Mouse (Mus musculus): Measurements from ENCODE around the gene Mlx. TPM values are rescaled to one million over a fixed set of nuclear protein-coding genes. Genes with fewer than 3 reads are reported as not detected.
A peak's percentile ranks its signal among the peaks of the same experiment; 100 is the strongest.

Mlx gene
- total RNA-seq, 1 experiment: 42.0 TPM

DNA sequence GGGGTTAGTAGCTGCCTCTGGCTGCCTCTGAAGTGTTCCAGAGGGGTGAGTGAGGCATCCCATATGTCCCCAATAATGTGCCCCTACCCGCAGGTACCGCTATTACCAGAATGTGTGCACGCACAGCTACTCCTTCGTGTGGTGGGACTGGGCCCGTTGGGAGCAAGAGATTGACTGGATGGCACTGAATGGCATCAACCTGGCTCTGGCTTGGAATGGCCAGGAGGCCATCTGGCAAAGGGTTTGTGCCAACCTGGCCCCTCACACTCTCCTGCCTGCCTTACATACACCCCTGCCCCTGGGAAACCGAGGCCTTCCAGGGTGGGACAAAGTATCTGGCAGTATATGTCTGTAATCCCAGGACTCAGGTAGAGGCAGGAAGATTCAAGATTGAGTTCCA, 16.1 kb upstream of the Mlx start:
- H3K9ac ChIP-seq (ENCODE audit: insufficient read depth, low read depth, low read length, poor library complexity, severe bottlenecking): no peak overlapping the region
- in situ Hi-C loops (cut with MboI; ENCODE audit: low sequenced_read_pairs in 2 of 2, unreplicated experiment in 2 of 2): no loop called here

GRCm38 (mm10) chr11:101071810-101072428, 15.2 kb upstream of the Mlx start:
- DNase-seq (ENCODE audit: low read depth, low spot score): no peak

More for the DNA sequence above, 16.1 kb upstream of the Mlx start:
- no peak overlapping the region for H3K4me3 ChIP-seq (ENCODE audit: insufficient read depth in 1 of 2, low read depth in 1 of 2, low read length in 2 of 2, poor library complexity in 1 of 2, severe bottlenecking in 1 of 2)
- DNase-seq (ENCODE audit: low read depth, low spot score): no peak
- H3K4me1 ChIP-seq (ENCODE audit: control insufficient read depth in 2 of 2, insufficient read depth in 2 of 2, low read length in 2 of 2, poor library complexity in 1 of 2): peaks cover 2 to 7% of the 10 kb centered on the region in 2 experiments; a peak in 1 of 4 replicates
- no peak for TF ChIP-seq HCFC1 (IDR thresholded peaks at IDR 0.05; ENCODE audit: borderline replicate concordance, insufficient read depth, low read length)
- no peak for TF ChIP-seq ZC3H11A (IDR thresholded peaks at IDR 0.05; ENCODE audit: borderline replicate concordance, low read depth, low read length)
- TF ChIP-seq CHD2 (IDR thresholded peaks at IDR 0.05; ENCODE audit: low read depth, low read length): no peak
- no peak for TF ChIP-seq ZNF384 (IDR thresholded peaks at IDR 0.05; ENCODE audit: low read depth, low read length)
- TF ChIP-seq MAFK (IDR thresholded peaks at IDR 0.05; ENCODE audit: insufficient read depth, low read depth, low read length): no peak
- H3K9me3 ChIP-seq (ENCODE audit: control insufficient read depth, insufficient read depth, low read depth, low read length): no peaks in the 10 kb centered on the region
- H3K27ac ChIP-seq (ENCODE audit: insufficient read depth, low read depth, low read length, poor library complexity, severe bottlenecking): no peak overlapping the region
- H3K36me3 ChIP-seq (ENCODE audit: control insufficient read depth, insufficient read depth, low read length, poor library complexity, severe bottlenecking): no peaks in the 10 kb centered on the region

DNA sequence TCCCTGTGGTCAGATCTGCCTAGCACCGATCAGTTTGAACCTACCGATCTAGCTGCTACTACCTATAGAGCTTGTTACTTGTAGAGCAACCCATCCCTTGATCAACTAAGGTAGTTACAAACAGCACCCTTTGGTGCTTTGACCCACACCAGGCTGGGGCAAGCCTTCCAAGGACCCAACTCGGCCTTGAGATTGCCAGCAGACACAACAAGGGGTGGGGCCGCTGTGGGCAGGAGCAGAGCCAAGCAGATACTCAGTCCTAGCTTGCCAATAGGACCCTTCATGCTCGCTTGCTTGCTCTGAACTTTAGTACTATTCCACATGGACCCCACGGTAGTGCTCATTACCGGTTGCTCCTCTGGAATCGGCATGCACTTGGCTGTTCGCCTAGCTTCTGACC, 9.0 kb upstream of the Mlx start, which contains the start of gene Hsd17b1:
Gene Hsd17b1 (plus strand): TSS at position 291 of the 400 bp plus-strand sequence.
- Histone ChIP-seq H3K4me1 (ENCODE audit: control insufficient read depth in 2 of 2, insufficient read depth in 2 of 2, low read length in 2 of 2, poor library complexity in 1 of 2) (0 out of 4 replicates have a peak, but pooled peaks cover 1 to 2% of the 10 kb centered on the region in 2 experiments), H3K4me3 (ENCODE audit: insufficient read depth in 1 of 2, low read depth in 1 of 2, low read length in 2 of 2, poor library complexity in 1 of 2, severe bottlenecking in 1 of 2) (peak within 1 kb of the TSS; percentile 48 to 56), H3K36me3 (ENCODE audit: control insufficient read depth, insufficient read depth, low read length, poor library complexity, severe bottlenecking) (no peaks in the 10 kb centered on the region), H3K27ac (ENCODE audit: insufficient read depth, low read depth, low read length, poor library complexity, severe bottlenecking) (no peak within 1 kb of the TSS), H3K9me3 (ENCODE audit: control insufficient read depth, insufficient read depth, low read depth, low read length) (no peaks in the 10 kb centered on the region), H3K9ac (ENCODE audit: insufficient read depth, low read depth, low read length, poor library complexity, severe bottlenecking) (peak within 1 kb of the TSS; percentile 21)
- in situ Hi-C loops (cut with MboI; ENCODE audit: low sequenced_read_pairs in 2 of 2, unreplicated experiment in 2 of 2): no loop called here
- TF ChIP-seq HCFC1 (IDR thresholded peaks at IDR 0.05; ENCODE audit: borderline replicate concordance, insufficient read depth, low read length): no peak
- TF ChIP-seq MAFK (IDR thresholded peaks at IDR 0.05; ENCODE audit: insufficient read depth, low read depth, low read length): no peak
- TF ChIP-seq CHD2 (IDR thresholded peaks at IDR 0.05; ENCODE audit: low read depth, low read length): no peak
- TF ChIP-seq ZNF384 (IDR thresholded peaks at IDR 0.05; ENCODE audit: low read depth, low read length): no peak
- TF ChIP-seq ZC3H11A (IDR thresholded peaks at IDR 0.05; ENCODE audit: borderline replicate concordance, low read depth, low read length): no peak
- no peak for DNase-seq (ENCODE audit: low read depth, low spot score)

More at GRCm38 (mm10) chr11:101071810-101072428, 15.2 kb upstream of the Mlx start:
- Histone ChIP-seq H3K9ac (ENCODE audit: insufficient read depth, low read depth, low read length, poor library complexity, severe bottlenecking) (no peak overlapping the region), H3K9me3 (ENCODE audit: control insufficient read depth, insufficient read depth, low read depth, low read length) (no peaks in the 10 kb centered on the region), H3K4me1 (ENCODE audit: control insufficient read depth in 2 of 2, insufficient read depth in 2 of 2, low read length in 2 of 2, poor library complexity in 1 of 2) (peaks cover 2 to 4% of the 10 kb centered on the region in 2 experiments; a peak in 1 of 4 replicates), H3K4me3 (ENCODE audit: insufficient read depth in 1 of 2, low read depth in 1 of 2, low read length in 2 of 2, poor library complexity in 1 of 2, severe bottlenecking in 1 of 2) (no peak overlapping the region), H3K36me3 (ENCODE audit: control insufficient read depth, insufficient read depth, low read length, poor library complexity, severe bottlenecking) (no peaks in the 10 kb centered on the region), H3K27ac (ENCODE audit: insufficient read depth, low read depth, low read length, poor library complexity, severe bottlenecking) (no peak overlapping the region)
- TF ChIP-seq MAFK (IDR thresholded peaks at IDR 0.05; ENCODE audit: insufficient read depth, low read depth, low read length): no peak
- no peak for TF ChIP-seq ZC3H11A (IDR thresholded peaks at IDR 0.05; ENCODE audit: borderline replicate concordance, low read depth, low read length)
- TF ChIP-seq CHD2 (IDR thresholded peaks at IDR 0.05; ENCODE audit: low read depth, low read length): no peak
- no peak for TF ChIP-seq HCFC1 (IDR thresholded peaks at IDR 0.05; ENCODE audit: borderline replicate concordance, insufficient read depth, low read length)
- no peak for TF ChIP-seq ZNF384 (IDR thresholded peaks at IDR 0.05; ENCODE audit: low read depth, low read length)
- in situ Hi-C loops (cut with MboI; ENCODE audit: low sequenced_read_pairs in 2 of 2, unreplicated experiment in 2 of 2): no loop called here

DNA sequence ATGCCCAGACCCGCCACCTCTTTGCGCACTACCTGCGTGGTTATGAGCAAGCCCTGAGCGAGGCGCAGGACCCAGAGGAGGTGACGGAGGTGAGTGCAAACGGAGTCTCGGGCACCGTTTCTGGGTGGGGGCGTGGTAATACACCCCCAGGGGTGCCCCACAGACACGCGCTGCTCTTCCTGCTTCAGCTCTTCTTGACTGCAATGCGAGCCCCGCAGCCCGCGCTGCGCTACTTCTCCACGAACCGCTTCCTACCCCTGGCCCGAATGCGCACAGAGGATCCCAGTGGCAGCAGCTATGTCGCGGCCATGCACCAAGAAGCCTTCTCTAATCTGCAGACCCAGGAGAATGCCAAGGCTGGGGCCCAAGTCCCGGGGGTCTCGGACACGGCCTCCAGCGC, 7.3 kb upstream of the Mlx start:
- Histone ChIP-seq H3K9ac (ENCODE audit: insufficient read depth, low read depth, low read length, poor library complexity, severe bottlenecking) (peak overlapping the region; percentile 34; the same call in 1 of the 2 replicates), H3K4me1 (ENCODE audit: control insufficient read depth in 2 of 2, insufficient read depth in 2 of 2, low read length in 2 of 2, poor library complexity in 1 of 2) (peaks cover 1 to 5% of the 10 kb centered on the region in 2 experiments; a peak in 1 of 4 replicates), H3K27ac (ENCODE audit: insufficient read depth, low read depth, low read length, poor library complexity, severe bottlenecking) (no peak overlapping the region), H3K9me3 (ENCODE audit: control insufficient read depth, insufficient read depth, low read depth, low read length) (no peaks in the 10 kb centered on the region), H3K4me3 (ENCODE audit: insufficient read depth in 1 of 2, low read depth in 1 of 2, low read length in 2 of 2, poor library complexity in 1 of 2, severe bottlenecking in 1 of 2) (peak overlapping the region; percentile 48 to 56), H3K36me3 (ENCODE audit: control insufficient read depth, insufficient read depth, low read length, poor library complexity, severe bottlenecking) (peaks cover 2% of the 10 kb centered on the region; the same call in 1 of the 2 replicates)
- DNase-seq (ENCODE audit: low read depth, low spot score): no peak
- in situ Hi-C loops (cut with MboI; ENCODE audit: low sequenced_read_pairs in 2 of 2, unreplicated experiment in 2 of 2): no loop called here
- no peak for TF ChIP-seq ZC3H11A (IDR thresholded peaks at IDR 0.05; ENCODE audit: borderline replicate concordance, low read depth, low read length)
